24 mouse cellular contexts compared by ENCODE assay signal in genomic region chr4:40575951-40576350, GRCm38 (mm10).
"Had no signal": no experiment of that assay in that cellular context is flagged by ENCODE, and none has a peak within 500 bp of the region (broad histone marks: within the 10 kb centered on the region; RNA-seq: fewer than 3 reads in every experiment).

No protein-coding gene starts in this region.

- H3K4me3 ChIP-seq: gastrocnemius, adult 2 months; heart, adult 2 months; heart, embryonic 13.5 days; heart, embryonic 15.5 days; hindbrain, embryonic 10.5 days; hindbrain, embryonic 12.5 days; intestine, embryonic 15.5 days; layer of hippocampus, adult 2 months; limb, embryonic 10.5 days; limb, embryonic 12.5 days; liver, embryonic 13.5 days; liver, embryonic 15.5 days had no signal

- H3K4me1 ChIP-seq: heart, embryonic 15.5 days; hindbrain, embryonic 10.5 days; hindbrain, embryonic 12.5 days; intestine, embryonic 15.5 days; limb, embryonic 10.5 days; liver, embryonic 13.5 days; liver, embryonic 15.5 days had no signal

- DNase-seq: gastrocnemius, adult 2 months; gastrocnemius, postnatal 10 days; gastrocnemius, postnatal 25 days; heart, adult 2 months; heart, postnatal 14 days; heart, postnatal 4 days; kidney, adult 18-20 months; kidney, adult 8-10 months; kidney, postnatal 10 days; kidney, postnatal 25 days; kidney, postnatal 4 days; liver; liver, embryonic 13.5 days; liver, postnatal 0 days had no signal

- H3K27ac ChIP-seq: gastrocnemius, adult 2 months; heart, adult 2 months; heart, embryonic 13.5 days; heart, embryonic 15.5 days; hindbrain, embryonic 10.5 days; hindbrain, embryonic 12.5 days; hindbrain, embryonic 14.5 days; intestine, embryonic 15.5 days; layer of hippocampus, adult 2 months; limb, embryonic 10.5 days; limb, embryonic 12.5 days; liver, embryonic 13.5 days; liver, embryonic 15.5 days had no signal

- H3K27me3 ChIP-seq: heart, embryonic 13.5 days; heart, embryonic 15.5 days; hindbrain, embryonic 12.5 days; intestine, embryonic 15.5 days; limb, embryonic 12.5 days; liver, embryonic 13.5 days; liver, embryonic 15.5 days had no signal
